Mouse (Mus musculus) megakaryocyte, embryonic 14.5 days (primary cell): ENCODE results near the gene Mex3a.

ENCODE experiments used
- FLI1 ChIP-seq: IDR thresholded peaks from 2 replicates; pipeline ENCODE4 v1.6.1; 2012; ENCODE audit warnings: low read length, inconsistent platforms, mixed read lengths
- GATA1 ChIP-seq: IDR thresholded peaks from 3 replicates; pipeline ENCODE4 v1.6.1; 2012; ENCODE audit warnings: mixed read lengths, low read length, inconsistent platforms, borderline replicate concordance

- no peak for TF ChIP-seq GATA1
- TF ChIP-seq FLI1 = no peak
Measured at GRCm38 (mm10) chr3:88555069-88555605, 22.9 kb downstream of the Mex3a start.
